Mouse (Mus musculus) heart, postnatal 0 days (tissue): ENCODE data around the gene Pole4.

Experiments used
- CTCF ChIP-seq: IDR thresholded peaks from 2 replicates; pipeline ENCODE4 v1.5.1; 2016; ENCODE audit warnings: antibody characterized with exemption, control low read depth, low read depth
- EP300 ChIP-seq: IDR thresholded peaks from 2 replicates; pipeline ENCODE4 v1.6.1; 2016; ENCODE audit warnings: antibody characterized with exemption, low read depth

DNA sequence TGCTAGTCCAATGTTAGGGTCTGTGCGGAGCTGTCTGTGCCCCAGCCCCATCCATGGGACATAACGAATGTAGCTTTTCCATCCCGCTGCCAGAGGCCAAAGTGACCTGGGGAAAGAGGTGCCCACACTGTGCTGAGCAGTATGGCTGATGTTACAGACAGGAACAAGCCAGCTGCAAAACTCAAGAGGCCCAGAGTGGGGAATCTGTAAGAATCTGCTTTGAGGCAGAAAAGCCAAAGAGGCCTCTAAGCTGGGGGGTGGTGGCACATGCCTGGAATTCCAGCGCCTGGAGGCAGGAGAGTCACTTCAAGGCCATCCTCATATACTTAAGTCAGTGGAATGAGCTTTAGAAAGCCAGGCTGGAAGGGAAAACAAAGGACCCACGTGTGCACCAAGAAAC, 18.2 kb upstream of the Pole4 start:
- no peak for TF ChIP-seq CTCF
- no peak for TF ChIP-seq EP300
